ENCODE assay signal across 10 mouse cellular contexts in genomic region chr12:8487281-8487680, GRCm38 (mm10).
"Had no signal": no experiment of that assay in that cellular context is flagged by ENCODE, and none has a peak within 500 bp of the region (broad histone marks: within the 10 kb centered on the region; RNA-seq: fewer than 3 reads in every experiment).

No protein-coding gene starts in this region.

- H3K4me3 ChIP-seq: limb, embryonic 12.5 days; myocyte; neural tube, embryonic 15.5 days had no signal

- H3K9ac ChIP-seq: limb, embryonic 12.5 days; liver, embryonic 14.5 days; neural tube, embryonic 15.5 days had no signal

- H3K9me3 ChIP-seq: limb, embryonic 12.5 days; neural tube, embryonic 15.5 days had no signal

- H3K27me3 ChIP-seq: limb, embryonic 12.5 days; neural tube, embryonic 15.5 days had no signal

- H3K36me3 ChIP-seq: limb, embryonic 12.5 days; neural tube, embryonic 15.5 days had no signal

- H3K4me2 ChIP-seq: limb, embryonic 12.5 days; neural tube, embryonic 15.5 days had no signal

- DNase-seq: kidney, adult 8-10 months; kidney, postnatal 36 days; layer of hippocampus, adult 9-11 months; layer of hippocampus, postnatal 36 days; thymus, postnatal 4 days had no signal

- H3K27ac ChIP-seq: kidney, postnatal 0 days; limb, embryonic 12.5 days; liver, embryonic 14.5 days; neural tube, embryonic 15.5 days had no signal
